Mouse (Mus musculus): ENCODE measurements around the gene Abo. TPM values are rescaled to one million over a fixed set of nuclear protein-coding genes. Genes with fewer than 3 reads are reported as not detected.
A peak's percentile ranks its signal among the peaks of the same experiment; 100 is the strongest.
"Not testable (repeated sequence)": the region's sequence is repeated elsewhere in the genome, so short reads cannot be mapped to it uniquely, and the experiment has no call there.

Abo gene
- total RNA-seq (2021): not detected
- long read RNA-seq, experiment 1: 0 reads
- long read RNA-seq, experiment 2: 0 reads

DNA sequence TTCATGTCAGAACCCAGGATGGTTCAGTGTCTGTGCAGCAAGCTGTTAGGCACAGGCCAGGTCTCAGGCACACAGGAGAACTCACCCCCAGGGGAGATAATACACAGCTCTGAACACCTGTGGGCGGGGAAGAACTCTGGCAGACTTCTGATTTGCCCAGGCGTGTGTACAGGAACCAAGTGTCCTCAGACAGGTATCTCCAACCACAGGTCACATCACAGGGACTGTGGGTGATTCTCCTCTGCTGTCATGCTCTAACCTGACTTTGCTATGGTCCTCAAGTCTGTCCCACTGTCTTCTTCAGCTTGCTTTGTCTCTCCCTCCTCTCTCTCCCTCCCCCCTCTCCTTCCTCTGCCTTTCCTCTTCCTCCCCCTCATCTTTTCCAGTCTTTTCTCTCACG is at the start of gene Abo:
Gene Abo (minus strand): TSS at position 101 of the 400 bp plus-strand sequence.
- DNase-seq (ENCODE audit: low spot score): no peak

- DNase-seq (ENCODE audit: low spot score): no peak
Measured at GRCm38 (mm10) chr2:26914148-26914941, 49.6 kb upstream of the Abo start.

GRCm38 (mm10) chr2:26913416-26914147 is 48.8 kb upstream of the Abo start:
- DNase-seq (ENCODE audit: low spot score): no peak

GRCm38 (mm10) chr2:26912253-26912770 is 47.5 kb upstream of the Abo start:
- DNase-seq (ENCODE audit: low spot score): no peak

- DNase-seq (ENCODE audit: low spot score): no peak
Measured at GRCm38 (mm10) chr2:26910994-26911765, 46.4 kb upstream of the Abo start.

DNA sequence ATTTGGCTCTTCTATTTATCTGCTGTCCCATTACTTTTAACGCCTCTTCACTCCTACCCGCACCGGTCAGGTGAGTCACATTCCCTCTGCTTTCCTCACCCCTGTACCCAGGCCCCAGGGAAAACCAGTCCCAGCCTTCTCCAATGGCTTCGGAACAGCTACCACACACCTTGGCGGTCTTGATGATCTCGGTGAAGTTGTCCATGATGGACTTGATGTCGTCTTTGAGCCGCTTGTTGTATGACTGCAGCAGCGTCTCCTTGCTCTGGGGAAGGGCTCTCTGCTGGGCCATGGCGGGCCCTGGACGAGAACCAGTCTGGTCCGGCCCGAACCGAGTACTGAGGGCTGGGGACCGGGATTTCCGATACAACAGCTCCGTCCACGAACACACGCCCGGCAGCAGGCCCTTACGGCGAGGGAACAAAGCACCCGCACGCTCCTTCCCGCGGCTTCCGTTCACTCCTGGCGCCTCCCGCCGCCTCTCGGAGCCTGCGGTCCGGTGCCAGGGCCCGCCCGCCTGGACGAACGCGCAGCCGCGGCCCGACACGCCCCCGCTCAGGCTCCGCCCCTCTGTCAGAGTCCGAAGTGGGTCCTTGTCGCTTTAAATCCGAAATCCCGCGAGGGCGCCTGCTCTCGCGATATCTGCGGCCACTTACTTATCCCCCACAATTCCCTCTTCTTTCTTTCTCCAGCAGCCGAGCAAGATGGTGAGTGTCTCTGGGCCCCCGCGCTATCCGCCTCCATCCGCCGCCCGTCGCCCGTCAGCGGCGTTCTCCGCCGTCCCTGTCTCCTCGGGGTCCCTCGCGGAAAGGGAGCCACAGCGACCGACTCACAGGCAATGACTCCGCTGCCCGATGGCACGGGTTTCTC is 45.6 kb upstream of the Abo start, which contains the start of the genes Med22 and Rpl7a:
Gene Med22 (minus strand): TSS at position 554 of the 870 bp plus-strand sequence.
Gene Rpl7a (plus strand): TSS at position 641 of the 870 bp plus-strand sequence.
- DNase-seq (ENCODE audit: low spot score): peak; percentile 100

- DNase-seq (ENCODE audit: low spot score): no peak
Measured at GRCm38 (mm10) chr2:26909387-26909784, 44.6 kb upstream of the Abo start.

DNA sequence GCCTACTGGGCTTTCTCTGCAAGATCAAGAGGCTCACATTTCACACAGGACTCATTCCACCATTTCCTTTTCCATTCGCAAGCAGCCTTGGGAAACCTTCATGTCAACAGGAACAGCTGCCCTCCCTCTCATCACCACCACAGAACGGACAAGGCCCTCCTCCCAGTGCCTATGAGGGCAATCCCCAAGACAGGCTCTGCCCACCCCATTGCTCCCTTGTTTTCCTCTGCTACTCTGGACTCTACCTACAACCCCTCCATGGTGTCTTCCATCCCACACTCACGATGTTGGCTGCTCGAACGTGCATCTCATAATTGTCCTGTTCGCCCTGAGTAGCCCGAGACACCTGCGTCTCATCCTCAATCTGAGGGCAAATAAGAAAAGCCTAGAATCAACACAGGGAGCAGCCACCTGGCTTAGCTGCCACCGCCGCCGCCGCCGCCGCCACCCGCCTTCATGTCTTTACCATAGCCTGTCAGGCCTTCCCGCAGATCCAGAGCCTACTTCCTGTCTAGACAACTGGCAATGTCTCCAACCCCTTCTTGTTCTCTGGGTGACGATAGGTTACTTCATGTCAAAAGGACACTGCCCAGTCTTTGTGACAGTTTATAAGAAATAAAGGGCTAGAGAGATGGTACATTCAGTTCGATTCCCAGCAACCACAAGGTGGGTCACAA is 44.1 kb upstream of the Abo start:
- DNase-seq (ENCODE audit: low spot score): no peak

DNA sequence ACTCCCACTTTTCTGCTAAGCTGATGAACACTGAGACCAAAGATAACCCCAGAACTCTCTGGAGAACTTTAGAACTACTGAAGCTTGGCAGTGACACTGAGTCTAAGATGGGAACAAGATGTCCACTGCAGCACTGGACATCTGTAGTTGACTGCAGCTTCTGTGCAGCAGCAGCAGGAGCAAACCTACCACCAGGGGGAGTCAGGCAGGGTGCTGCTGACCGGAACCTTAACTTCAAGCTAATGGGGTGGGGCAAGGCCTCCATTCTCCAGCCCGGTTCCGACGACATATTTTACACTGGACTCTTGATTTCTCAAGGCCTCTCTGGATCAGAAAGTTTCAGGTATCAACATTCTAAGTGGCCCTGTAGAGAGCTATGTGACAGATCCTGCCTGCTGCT is 42.3 kb upstream of the Abo start:
- DNase-seq (ENCODE audit: low spot score): no peak

GRCm38 (mm10) chr2:26906431-26906830 is 41.7 kb upstream of the Abo start:
- DNase-seq (ENCODE audit: low spot score): no peak

DNA sequence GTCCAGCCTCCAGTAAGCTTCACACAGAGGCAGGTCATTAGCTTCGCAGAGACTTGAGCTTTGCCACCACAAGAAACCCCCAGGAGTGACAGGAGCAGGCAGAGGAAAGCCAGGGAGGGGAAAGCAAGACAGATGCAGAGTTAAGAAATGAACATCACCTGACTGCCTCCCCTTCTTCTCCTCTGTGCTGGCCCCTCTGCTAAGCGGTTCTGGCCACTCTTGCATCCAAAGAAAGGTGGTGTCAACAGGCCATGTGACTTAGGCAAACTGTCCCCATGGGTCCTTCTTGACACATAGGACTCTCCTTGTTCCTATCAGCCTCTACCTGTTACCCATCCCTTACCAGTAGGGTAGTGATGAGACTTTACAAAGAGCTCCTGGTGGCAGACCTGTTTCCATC is 41.2 kb upstream of the Abo start:
- no peak for DNase-seq (ENCODE audit: low spot score)

DNA sequence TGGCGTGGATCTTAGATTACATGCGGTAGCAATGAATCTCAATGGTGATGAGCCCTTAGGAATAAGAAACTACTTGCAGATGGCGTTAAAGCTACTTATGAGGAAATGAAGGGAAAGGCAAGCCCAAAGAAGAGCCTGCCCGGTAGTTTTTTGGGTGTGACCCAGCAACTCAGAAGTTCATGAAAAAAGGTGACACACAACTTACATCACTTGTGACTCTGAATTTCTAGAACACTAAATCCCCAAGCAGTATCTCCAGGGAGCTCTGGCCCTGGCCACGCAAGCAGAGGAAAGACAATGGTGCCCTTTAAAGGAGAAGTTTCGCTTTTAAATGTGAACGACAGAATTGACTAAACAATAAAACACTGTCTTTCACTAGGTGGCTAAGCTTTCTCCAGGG is 38.5 kb upstream of the Abo start:
- no peak for DNase-seq (ENCODE audit: low spot score)

- DNase-seq (ENCODE audit: low spot score): peak; percentile 94
Measured at GRCm38 (mm10) chr2:26902467-26903220, 37.9 kb upstream of the Abo start, which contains the start of gene Surf6. Gene Surf6 (minus strand): TSS chr2:26902879.

DNA sequence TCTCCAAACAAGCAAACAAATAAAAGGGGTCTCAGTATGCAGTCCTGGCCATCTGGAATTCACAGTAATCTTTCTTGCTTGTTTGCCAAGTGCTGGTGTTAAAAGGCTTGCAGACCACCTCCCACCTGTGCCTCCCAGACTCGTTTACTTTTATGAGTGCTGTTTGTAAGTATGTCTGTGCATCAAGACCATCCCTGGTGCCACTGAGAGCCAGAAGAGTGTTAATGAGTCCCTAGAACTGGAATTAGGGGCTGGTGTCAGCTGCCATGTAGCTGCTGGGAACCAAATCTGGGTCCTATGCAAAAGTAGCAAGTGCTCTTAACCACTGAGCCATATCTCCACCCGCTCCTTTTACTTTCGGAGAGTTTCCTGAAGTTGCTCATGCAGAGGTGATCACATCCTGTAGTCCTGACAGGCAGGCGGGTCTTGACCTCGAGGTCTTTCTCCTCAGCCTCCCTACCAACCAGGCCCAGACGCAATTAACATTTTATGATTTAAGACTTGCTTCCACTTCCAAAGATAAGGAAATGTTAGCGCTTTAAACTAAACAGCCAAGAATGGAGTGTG is 37.1 kb upstream of the Abo start:
- DNase-seq (ENCODE audit: low spot score): no peak

DNA sequence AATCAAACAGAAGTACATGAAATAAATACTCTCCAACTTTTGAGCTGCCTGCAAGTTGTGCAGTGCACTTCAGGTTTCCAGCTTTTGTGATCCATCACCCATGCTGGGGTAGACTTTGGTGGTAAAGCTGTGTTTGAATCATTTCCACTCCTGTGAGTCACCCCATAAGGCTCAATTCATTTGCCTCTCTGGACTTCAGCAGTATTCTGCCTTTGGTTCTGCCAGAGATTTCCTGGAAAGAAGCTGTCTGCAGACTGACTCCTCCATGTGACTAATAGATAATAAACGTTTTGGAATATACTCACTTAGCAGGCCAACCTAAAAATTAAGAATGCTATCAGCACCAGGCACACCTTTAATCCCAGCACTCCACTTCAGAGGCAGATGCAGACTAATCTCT is 36.0 kb upstream of the Abo start:
- DNase-seq (ENCODE audit: low spot score): no peak

GRCm38 (mm10) chr2:26895898-26896297 is 31.1 kb upstream of the Abo start:
- DNase-seq (ENCODE audit: low spot score): no peak

- DNase-seq (ENCODE audit: low spot score): not testable (repeated sequence)
Measured at GRCm38 (mm10) chr2:26886170-26886569, 21.4 kb upstream of the Abo start.

DNA sequence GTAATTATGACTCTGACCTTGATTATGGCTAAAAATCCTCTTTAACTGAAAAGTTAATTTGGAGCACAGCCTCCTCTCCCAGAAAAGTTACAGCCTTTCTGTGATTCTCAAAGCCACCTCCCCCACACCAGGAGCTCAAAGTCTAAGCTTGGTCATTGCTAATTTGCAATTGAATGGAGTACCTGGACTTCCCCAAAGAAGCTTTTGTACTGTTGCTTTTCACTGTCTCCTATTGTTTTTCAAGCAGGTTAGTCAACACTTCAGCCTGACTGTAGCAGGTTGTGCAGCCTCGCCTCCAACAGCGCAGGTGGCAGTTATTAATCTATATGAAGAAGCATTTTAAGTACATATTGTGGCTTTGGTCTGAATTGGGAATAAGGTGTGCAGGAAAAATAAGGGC is 20.8 kb upstream of the Abo start:
- DNase-seq (ENCODE audit: low spot score): not testable (repeated sequence)

DNA sequence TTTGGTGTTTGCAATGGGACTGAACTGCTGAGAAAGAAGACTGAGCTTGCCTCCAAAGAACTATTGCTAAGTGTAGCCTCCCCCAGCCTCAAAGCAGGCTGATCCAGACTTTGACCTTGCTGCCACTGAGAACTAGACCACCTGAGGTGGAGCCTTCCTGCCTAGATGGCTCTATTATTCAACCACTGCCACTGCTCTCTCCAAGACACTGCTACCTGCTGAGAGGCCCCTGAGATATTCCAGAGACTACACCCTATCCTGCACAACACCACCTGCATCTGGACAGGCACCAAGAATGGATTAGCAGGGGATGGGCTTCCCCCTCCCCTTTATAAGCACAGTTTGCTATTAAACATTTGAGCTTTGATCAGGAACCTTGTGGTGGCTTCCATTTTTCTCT is 13.8 kb upstream of the Abo start:
- no peak for DNase-seq (ENCODE audit: low spot score)
